Mouse (Mus musculus) T-helper 2 cell (primary cell): ENCODE results near the gene Card10.

Source experiments
- in situ Hi-C: fragments of 300-600 bp; cut with MboI, MseI; formaldehyde crosslinking; loops from one replicate; pipeline ENCODE4 v1.15.1; 2025; ENCODE audit warnings: high pct_unique_total_duplicates

Card10 gene

DNA sequence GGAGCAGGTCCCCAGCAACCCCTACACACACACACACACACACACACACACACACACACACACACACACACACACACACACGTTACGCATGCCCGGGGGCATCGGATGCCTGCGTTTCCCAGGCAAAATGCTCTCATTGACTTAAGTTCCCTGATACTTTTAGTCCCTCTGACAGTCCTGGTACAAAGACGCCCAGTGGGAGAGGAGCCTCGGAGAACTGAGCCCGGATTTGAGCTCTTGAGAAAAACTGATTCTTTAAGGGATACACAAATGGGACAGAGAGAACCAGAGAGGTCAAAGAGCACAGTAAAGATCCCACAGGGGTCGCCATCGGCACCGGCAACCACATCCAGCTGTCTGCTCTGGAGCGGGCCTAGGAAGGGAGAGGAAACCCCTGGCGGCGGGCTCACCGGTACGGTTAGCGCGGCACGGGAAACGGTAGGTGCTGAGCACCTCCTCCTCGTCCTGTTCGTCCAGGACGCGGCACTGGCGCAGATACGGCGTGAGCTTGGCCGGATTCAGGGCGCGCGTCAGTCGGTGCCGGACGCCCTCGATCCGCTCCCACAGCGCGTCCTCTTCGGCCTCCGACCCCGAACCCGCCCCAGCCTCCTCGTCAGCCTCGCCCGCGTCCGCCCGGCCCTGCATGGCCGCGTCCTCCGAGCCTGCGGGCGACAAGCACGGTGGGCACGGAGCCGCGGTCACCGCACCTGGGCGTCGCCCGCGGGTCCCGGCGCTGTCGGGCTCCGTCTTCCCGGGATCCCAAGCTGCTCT lies 686 bp downstream of the Card10 start:
- in situ Hi-C loops = no loop called here

DNA sequence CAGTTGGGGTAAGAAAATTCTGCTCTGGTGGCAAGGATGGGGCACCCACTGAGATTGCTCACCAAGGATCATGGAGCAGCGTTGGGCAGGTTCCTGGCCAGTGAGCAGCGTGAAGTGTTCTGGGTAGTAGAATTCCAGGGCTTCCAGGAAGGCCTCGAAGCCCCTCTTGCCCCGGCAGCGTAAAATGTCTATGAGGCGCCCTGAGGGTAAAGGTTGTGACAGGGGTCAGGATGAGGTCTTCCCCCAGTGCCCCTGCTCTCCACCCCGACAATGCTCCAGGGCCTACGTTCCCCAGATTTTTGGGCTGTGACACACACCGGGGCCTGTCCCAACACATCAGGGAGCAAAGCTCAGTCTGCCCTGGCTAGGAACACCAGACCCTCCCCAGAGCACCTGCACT lies 1.3 kb downstream of the Card10 start:
- in situ Hi-C loops = no loop called here

DNA sequence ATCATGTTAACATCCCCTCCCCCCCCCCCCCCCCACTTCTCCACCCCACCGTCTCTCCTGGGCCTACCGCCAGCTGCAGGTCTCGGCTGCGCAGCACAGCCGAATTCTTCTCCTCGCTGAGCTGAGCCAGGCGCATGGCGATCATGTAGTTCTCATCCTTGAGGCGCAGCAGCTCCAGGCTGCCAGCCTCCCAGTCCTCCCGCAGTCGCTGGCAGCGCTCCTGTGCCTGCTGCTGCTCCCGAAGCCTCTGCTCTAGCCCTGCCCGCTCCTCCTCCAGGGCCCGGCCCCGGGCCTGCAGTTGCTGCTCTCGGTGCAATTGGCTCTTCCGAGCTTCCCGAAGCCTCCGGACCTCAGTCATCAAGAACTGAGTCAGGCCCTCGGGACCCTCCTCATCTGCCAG lies 3.8 kb downstream of the Card10 start:
- in situ Hi-C loops = no loop called here

DNA sequence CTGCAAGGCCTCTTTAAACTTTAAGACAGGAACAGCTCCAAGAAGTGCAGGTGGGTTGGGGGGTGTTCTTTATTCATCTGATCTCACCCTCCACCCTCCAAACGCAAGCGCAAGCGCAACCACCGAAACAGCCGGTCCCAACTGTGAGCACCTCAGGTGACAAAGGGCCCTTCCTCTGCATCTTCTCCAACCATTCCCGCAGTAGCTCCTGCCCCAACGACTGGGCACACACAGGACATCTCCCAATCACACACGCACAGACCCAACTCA lies 5.8 kb downstream of the Card10 start:
- in situ Hi-C loops = no loop called here

DNA sequence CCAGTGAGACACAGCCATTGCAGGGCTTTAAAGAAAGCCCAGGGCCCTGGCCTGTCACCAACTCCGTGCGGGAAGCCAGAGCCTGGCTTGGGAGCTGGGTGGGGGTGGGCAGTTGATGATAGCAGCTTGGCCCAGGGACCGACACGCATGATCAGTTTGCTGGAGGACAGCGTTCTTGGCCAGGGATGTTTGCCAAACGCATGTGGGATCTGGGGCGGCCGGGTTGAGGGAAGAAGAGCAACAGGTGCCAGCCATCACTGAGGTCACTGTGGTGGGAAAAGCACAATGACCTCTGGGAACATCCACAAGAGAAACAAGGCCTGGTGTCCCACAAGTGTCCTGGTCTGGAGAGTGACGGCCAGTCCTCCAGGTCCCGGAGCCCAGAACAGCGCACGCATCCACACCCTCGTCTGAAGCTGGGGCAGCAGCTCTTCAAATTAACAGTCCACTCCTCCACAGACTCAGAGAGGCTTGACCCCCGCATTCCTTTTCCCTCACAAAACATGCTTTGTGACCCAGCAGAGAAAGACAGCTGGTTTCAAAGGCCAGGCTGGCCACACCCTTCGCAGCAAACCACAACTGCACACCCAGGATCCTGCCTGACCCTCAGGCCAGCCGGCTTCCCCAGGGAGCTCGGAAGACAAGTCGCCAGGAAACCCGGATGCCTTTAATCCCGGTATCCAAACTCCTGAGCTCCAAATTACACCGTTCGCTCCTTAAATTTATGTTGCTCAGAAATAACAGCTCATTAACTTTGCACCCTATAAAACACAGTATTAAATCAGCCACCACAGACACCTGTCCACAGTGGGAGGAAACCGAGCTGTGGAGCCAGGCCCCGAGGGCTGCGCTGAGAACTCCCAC lies 6.4 kb downstream of the Card10 start:
- in situ Hi-C loops = no loop called here

DNA sequence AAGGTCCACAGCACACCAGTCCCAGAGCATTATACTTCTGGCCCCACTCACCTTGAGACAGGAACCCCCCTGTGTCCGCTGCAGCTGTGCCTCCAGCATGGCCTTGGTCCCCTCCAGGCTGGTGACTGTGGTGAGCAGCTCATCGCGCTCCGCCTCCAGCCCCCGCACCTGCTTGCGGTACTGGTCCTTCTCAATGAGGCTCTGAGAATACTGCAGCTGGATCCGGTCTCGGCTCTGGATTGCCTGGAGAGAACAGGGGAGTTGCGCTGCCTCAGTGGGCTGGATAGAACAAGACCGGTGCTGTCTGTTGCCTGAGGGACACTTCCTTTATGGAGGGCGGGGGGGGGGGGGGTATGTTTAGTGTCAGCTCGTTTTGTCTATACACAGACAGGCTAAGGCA lies 11.9 kb downstream of the Card10 start:
- in situ Hi-C loops = no loop called here

DNA sequence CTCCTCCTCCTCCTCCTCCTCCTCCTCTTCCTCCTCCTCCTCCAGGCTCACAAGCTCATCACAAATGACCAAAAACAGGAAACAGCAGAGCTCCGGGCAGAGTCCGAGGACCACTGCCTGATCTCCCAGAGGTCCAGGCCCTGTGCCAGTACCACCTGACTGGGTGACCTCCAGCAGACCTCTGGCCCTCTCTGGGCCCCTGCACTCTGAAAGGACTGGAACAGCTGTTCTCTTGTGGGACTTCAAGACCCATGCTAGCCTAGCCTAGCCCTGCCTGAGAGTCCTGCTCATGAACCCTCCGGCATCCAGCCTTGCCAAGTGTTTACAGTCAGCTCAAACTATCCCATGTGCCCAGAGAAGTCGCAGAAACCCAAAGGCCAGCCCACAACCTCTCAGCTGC lies 12.4 kb downstream of the Card10 start:
- in situ Hi-C loops = no loop called here

DNA sequence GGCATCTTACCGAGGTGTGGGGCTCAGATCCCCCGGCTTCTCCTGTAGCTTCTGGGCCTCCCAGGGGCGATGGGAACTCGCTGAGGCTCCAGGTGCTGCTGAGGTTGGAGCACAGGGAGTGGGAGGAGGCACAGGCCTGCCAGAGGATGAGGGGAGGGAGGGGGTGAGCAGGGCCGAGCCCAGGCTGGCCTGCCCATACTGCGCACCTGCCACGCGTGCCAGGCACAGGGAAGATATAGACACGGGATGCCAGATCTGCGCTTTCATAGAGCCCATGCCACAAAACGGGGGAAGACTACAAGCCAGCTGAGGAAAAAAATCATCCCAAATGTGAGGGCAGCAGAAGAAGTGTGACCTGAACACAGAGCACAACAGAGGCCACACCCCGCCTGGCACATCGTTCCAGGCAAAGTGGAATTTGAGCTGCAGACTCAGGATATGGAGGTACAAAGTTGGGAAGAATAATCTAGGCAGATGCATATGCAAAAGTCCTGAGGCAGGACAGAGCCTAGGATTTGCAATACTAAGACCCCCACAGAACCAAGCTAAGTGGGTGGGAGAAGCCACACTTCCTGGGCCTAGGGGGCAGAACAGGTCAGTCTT lies 13.0 kb downstream of the Card10 start:
- in situ Hi-C loops = no loop called here

DNA sequence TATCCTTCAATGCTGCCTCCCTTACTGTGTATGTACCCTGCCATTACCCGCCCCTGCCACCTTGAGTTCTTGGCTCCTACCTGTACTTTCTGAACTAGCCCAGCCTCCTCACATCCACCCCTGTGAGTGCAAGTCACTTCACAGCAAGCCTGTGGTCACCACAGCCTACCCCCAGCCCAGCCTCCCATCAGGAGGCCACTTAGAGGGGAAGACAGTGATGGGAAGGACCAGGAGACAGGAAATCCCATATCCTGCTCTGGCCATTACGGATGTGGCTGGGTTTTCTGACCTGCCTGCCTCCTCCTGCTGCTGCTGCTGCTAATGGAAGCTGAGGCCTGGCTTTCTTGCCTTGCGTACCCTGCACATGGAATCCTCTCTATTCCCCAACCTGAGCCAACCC lies 14.8 kb downstream of the Card10 start:
- in situ Hi-C loops = no loop called here

DNA sequence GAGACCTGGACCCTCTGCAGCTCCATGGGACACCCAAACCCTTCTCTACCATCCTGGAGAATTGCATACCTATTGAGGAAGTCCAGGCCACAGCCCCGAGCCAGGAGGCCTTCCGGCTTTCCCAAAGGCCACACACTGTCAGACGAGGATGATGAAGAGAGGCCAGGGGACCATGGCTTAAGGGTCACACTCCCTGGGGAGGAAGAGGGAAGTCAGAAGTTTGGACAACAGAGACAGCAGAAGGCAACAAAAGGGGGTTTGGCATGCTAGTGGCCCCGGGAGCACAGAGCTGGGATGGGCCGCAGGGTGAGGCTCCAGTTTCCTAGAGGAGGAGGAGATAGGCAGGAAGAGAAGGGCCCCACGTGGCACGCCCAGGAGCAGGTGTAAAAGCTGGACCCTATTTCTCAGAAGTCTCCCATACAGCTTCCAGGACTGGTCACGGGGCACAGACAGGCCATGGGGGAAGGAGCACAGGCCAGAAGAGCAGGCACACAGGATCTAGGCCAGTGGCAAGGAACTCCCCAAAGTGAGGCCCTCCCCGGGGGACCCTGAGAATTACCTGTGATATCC lies 15.5 kb downstream of the Card10 start:
- in situ Hi-C loops = no loop called here

DNA sequence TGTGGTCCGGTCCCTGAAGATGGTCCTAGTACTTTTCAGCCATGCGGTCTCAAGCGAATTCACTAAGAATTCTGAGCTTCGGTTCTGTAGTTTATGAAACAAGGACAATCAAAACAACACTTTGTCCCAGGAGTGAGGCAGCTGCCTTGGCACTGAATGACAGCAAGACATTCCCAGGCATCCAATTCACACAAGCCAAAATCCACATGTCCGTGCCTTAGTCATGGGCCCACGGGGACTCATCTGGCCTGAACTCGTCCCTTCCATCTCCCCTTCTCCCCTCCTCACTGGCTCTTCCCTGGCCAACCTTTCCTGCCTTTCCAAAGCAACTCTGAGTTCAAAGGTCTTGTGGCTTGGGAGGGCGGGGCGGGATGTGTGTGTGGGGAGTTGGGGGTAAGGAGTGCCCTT lies 16.4 kb downstream of the Card10 start:
- in situ Hi-C loops = no loop called here

DNA sequence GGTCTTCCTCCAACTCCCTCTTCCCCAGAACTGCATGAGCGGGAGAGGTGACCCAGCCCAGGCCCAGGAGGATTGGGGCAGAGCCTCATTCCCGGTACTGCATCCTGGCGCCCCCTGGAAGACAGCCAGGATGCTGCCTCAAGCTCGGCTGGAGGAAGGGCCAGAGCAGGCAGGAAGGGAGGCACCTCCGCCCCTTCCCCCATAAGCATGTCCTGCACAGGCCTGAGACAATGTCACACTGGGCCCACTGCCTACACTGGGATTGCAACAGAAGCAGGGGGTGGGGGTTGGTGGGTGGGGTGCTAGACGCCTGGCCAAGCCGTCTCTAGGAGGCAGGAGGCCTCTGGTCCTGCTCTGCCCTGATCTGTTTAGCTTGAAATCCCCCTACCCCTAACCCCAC lies 16.9 kb downstream of the Card10 start:
- in situ Hi-C loops = no loop called here

DNA sequence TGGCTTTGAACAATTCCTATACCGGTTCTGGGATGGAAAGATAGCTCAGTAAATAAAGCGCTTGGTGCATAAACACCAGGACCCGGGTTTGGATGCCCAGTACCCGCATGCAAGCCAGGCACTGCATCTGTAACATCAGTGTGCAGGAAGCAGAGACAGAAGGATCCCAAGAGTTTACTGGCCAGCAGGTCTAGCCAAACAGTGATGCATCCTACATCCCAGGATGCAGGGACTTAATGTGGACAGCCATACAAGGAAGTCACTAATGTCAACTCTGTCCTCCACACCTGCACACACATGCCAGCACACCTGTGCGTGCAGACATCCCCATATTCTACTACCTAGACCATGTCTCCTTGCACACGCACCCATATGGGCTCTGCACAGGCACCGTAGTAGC lies 17.6 kb downstream of the Card10 start:
- in situ Hi-C loops = no loop called here

DNA sequence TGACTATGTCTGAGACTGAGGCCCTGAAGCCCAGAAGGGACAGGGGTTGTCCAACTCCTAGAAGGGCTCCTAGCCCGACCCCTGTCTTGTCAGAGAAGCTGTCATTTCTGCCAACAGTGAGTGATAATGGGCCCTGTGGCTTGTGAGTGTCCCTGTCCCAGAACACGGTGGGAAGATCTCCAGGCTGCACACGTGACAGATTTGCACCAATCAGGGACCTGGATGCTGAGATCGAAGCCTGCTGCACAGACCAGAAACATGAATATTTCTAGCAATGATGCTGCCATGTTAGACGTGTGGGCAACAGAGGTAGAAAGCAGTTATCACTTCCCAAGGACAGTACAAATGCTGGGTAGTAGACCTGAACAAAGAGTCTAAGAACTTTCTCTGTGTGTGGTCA lies 18.3 kb downstream of the Card10 start:
- in situ Hi-C loops = no loop called here

DNA sequence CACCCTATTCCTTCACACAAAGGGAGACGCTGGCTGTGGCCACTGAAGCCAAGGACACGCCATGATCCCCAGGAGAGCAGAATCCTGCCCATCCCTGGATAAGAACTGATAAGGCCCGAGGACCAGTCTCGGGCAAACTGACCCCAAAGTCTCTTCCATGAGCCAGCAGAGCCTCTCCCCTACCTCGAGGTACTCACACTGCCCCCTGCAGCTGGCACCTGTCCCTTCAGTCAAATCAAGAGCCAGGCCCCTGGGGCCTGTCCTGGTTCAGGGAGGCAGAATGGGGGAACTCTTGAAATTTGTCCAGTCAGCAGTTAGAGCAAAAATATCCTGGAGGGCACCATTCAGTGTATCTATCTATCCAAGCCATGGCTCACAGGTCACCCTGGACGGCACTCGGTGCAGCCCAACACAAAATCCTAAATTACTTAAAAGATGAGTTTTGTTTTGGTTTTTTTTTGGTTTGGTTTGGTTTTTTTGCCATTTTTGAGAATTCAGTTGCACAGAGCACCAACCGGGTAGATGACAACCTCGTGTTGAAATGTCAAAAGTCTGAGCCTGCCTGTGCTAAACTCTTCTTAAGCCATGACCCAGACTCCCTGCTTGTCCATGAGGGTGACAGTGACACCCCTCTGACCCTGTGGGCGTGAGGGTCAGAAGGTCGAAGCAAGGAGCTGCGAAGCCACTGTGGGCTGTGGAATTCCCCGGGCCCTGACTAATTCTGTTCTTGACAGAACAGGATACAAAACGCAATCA lies 20.3 kb downstream of the Card10 start:
- in situ Hi-C loops = no loop called here

DNA sequence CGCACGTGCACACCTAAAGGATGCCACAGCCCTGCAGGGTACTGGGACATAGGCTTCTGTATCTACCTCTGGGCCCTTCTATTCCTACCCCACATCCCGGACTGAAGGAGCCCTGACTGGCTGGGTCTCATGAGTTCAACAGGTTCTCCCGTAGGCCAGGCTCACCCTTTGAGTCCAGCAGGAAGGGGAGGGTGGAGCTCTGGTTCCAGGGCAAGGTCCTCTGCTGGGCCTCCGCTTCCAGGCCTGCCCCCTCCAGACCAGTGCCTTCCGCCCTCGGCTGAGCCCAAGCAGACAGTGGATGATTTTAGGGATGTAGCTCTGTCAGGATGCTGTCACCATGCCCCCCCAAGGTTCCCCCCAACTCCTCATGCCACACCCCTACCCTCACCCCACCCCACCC lies 21.9 kb downstream of the Card10 start:
- in situ Hi-C loops = no loop called here

DNA sequence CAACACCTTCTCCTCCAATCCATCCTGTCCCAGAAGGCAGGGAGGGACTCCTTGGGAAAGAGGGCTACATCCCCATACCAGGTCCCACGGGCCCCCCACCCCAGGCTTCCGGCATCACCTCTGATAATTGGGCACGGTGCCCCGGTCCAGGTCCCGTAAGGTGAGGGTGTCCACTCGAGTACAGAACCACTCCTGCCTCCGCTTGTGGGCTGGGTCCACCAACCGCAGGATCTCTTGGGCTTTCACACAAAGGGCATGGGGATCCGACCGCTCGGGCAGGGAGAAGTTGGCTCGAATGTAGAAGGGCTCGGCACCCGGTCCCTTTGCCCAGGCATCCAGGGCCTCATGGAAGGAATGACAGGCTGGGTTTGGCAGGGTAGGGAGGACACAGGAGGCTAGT lies 22.5 kb downstream of the Card10 start:
- in situ Hi-C loops = no loop called here

DNA sequence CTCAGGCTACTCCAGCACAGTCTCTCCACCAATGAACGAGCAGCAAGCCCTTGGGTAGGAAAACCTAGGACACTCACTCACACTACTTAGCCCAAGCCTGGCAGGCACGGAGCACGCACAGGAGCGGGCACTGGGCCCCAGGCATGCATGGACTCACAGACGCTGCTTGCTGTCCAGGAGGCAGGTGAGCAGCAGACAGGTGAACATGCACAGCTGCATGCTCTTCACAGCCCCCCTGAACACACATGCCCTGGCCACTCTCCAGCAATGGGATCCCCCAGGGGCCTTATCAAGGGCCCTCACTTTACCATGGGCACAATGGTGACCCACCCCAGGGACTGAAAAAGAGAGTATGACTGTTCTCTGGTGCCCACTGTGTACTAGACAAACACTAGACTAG lies 23.2 kb downstream of the Card10 start:
- in situ Hi-C loops = no loop called here

DNA sequence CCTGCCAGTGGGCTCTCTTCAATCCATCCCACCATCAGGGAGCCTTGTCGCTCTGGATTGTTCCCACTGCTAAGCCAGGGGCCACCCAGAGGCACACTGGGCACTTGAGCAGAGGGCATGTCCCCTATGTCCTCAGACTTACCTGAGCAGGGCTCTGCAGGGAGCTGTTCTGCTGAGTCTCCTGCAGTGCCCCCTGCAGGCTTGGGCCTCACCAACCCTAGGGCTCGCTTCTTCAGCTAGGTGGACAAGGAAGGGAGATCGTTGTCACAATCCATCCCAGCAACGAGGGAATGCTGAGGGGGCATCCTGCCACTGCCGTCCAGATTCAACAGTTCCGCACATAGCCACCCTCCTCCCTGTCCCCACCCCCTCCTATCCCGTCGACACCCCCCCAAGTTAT lies 23.6 kb downstream of the Card10 start:
- in situ Hi-C loops = no loop called here

DNA sequence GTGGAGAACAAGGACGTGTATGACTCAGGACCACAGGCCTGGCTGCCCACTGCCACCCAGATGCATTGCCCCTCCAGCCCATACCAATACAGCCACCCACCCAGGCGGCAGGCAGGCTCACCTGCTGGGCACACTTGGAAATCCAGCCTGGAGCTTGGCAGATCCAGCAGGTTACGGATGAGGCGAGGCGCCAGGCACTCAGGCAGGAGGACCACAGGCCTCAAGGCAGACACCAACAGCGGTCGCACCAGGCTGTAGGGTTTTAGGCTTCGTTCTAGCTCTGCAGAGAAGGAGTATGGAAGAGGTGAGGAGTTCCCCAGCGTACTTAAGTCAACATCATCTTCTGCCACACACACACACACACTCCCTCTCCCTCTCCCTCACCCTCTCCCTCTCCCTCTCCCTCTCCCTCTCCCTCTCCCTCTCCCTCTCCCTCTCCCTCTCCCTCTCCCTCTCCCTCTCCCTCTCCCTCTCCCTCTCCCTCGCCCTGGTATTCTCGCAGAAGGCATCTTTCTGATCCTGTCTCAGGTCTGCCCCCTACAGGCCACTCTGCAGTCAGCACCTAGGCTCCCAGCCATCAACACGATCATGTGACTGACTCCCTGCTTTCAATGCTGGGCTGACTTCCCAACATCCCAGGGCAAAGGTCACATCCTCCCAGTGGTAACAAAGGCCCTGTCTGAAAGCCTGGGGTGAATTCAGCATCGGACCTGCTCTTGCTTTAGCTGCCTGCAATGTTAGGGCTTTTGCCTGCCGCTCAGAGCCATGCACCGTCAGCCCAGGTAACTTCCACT lies 24.6 kb downstream of the Card10 start:
- in situ Hi-C loops = no loop called here

DNA sequence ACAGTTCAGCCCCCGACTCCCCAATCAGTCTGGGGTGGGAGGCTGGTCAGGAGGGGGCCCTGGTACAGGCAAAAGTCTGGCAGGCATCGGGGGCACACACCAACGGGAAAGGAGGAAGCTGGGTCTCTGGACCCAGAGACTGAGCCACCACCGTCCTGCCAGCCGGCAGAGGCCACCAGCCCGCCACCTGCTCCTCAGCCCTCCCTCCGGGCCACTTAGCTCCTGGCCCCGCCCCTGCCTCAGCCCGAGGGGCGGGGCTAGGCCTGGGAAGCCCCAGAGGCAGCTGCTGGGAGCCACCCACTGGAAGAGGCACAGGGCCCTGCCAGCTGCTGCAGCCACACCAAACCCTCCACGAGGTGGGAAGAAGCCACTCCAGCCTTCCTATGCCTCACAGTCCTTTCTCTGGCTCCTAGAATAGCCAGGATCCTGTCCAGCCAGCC lies 29.5 kb downstream of the Card10 start, which contains the start of gene Mfng:
Gene Mfng (minus strand): TSS at position 186 of the 440 bp plus-strand sequence.
- in situ Hi-C loops = no loop called here
